Mouse (Mus musculus) layer of hippocampus, adult 6 months (tissue): ENCODE results near the gene Ss18l1. TPM values are rescaled to one million over a fixed set of nuclear protein-coding genes. Genes with fewer than 3 reads are reported as not detected.

ENCODE experiments used
- long read RNA-seq, 2 experiments: library from polyadenylated mRNA; unstranded; transcript quantifications; one replicate each; pipeline ENCODE4 v2.0.0; 2019 to 2020
- polyA plus RNA-seq: library from polyadenylated mRNA; unstranded; fragments of <200 nt; fragmentation: Nextera tagmentation; gene quantifications from 2 replicates; pipeline ENCODE4 v1.2.3, GENCODE M21; 2021

Ss18l1 gene
- polyA plus RNA-seq: 16.6 and 16.7 TPM in 2 replicates
- long read RNA-seq, experiment 1, full-length matches to known transcripts: 7 of 19 reads
- long read RNA-seq, experiment 1, partial matches to known transcripts: 10 of 19 reads
- long read RNA-seq, experiment 1, other reads (novel, unspliced or antisense): 2 of 19 reads
- long read RNA-seq, experiment 2, full-length matches to known transcripts: 188 of 249 reads
- long read RNA-seq, experiment 2, partial matches to known transcripts: 9 of 249 reads
- long read RNA-seq, experiment 2, other reads (novel, unspliced or antisense): 52 of 249 reads

GRCm38 (mm10) chr2:180042256-180042857, at the start of gene Ss18l1, which contains the start of gene Psma7:
Ss18l1 (plus strand) TSS chr2:180042509.
Psma7 (minus strand) TSS chr2:180042433.

GRCm38 (mm10) chr2:180024401-180025098, 17.8 kb upstream of the Ss18l1 start, which contains the start of gene Lsm14b:
Lsm14b (plus strand) TSS chr2:180024987.

DNA sequence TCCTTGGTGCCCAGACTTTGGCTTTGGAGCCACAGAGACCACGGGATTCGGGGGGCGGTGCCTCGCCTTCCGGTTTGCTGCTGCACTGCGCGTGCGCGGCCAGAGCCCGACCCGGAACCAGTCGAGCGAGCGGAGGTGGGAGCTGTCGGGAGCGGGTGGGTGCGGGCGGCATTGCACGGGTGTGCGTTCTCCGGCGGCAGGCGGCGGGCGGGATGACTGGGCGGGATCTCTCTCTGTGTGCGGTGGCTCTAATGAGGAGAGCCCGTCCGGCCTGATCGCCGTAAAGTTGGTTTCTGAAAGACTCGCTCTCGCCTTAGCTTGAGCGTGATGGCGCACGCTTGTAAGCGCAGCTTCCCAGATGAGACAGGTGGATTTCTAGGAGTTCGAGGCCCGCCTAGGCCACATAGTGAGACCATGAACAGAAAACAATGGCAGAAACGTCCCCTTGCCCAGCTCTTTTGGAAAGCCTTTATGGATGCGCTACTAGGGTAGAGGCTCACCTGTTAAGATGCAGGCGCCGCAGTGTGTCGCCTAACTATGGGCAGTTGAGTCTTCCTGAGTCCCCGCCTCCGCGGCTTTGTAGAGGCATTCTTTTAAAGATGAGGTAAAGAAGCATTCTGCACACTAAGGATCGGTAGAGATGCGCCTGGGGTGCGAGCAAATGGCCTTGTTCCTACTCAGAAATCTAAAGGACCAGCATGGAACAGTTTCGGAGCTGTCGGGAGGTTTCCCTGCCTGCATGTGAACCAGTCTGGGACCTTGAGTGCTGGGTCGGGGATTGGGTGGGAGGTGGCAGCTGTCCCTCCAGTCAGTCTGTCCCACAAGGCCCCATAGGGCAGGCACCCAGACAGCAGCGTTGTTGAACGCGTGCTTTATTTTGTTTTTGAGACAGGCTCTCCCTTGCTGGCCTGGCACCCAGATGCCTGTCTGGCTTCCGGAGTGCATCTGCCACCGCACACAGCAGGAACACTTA, 28.5 kb downstream of the Ss18l1 start, which contains the start of gene Mtg2:
Mtg2 (plus strand) TSS at position 108 of the 973 bp plus-strand sequence.

DNA sequence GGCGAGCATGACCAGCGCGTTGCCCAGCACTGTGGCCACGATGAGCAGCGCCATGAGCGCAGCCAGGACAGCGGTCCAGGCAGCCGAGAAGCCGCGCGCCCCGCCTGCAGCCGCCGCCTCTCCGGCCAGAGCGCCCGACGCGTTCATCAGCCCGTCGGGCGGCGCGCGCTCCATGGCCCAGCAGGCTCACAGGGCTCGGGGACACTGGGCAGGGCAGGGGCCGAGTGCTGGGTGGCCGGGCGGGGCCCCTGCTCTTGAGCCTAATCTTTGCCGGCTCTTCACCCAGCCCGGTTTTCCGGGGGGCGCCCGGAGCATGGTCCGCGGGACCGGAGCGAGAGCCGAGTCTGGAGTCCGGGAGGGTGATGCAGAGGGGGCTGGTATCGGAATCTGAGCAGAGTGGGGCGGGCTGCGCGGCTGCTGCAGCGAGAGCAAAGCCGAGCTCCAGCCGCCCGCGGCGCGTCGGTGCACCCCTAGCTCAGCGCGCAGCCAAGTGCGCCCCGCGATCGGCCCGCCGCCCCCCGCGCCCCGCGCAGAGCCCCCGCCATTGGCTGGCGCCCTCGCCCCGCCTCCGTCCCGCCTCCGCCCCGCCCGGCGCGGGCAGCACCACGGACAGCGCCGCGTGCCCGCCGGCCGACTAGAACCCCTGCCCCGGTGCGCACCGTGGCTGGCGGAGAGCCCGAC, 61.8 kb downstream of the Ss18l1 start, which contains the start of gene Hrh3:
Hrh3 (minus strand) TSS at position 511 of the 681 bp plus-strand sequence.

GRCm38 (mm10) chr2:180118661-180119438, 76.5 kb downstream of the Ss18l1 start, which contains the start of gene Osbpl2:
Osbpl2 (plus strand) TSS chr2:180119306.

Other genes with a start within 250 kb of the Ss18l1 start
- gene Taf4, start 65.9 kb upstream of the Ss18l1 start, polyA plus RNA-seq: 1.1 TPM in 2 replicates
- 1.5 and 1.7 TPM in 2 replicates for gene Lsm14b, start 17.5 kb upstream of the Ss18l1 start, polyA plus RNA-seq
- gene Psma7, start 76 bp upstream of the Ss18l1 start, polyA plus RNA-seq: 524 and 568 TPM in 2 replicates
- 19.4 and 21.0 TPM in 2 replicates for gene Mtg2, start 28.1 kb downstream of the Ss18l1 start, polyA plus RNA-seq
- gene Hrh3, start 62.0 kb downstream of the Ss18l1 start, polyA plus RNA-seq: 44.1 and 49.7 TPM in 2 replicates
- 25.7 and 28.5 TPM in 2 replicates for gene Osbpl2, start 76.8 kb downstream of the Ss18l1 start, polyA plus RNA-seq
- 132 and 144 TPM in 2 replicates for gene Adrm1, start 129.0 kb downstream of the Ss18l1 start, polyA plus RNA-seq
- 0.58 and 2.1 TPM in 2 replicates for gene Lama5, start 183.3 kb downstream of the Ss18l1 start, polyA plus RNA-seq
- gene Rps21, start 214.9 kb downstream of the Ss18l1 start, polyA plus RNA-seq: 2,961 and 3,002 TPM in 2 replicates
- gene Cables2, start 231.0 kb downstream of the Ss18l1 start, polyA plus RNA-seq: 3.4 and 4.3 TPM in 2 replicates
- not detected in 2 replicates for gene Rbbp8nl, start 247.4 kb downstream of the Ss18l1 start, polyA plus RNA-seq